Mouse (Mus musculus) heart, adult 2 months (tissue): ENCODE measurements at regions not wholly inside any gene's neighbourhood (a gene's known extent, or its start where the extent isn't known, plus 50 kb on each side); places are given as distances from the start of the nearest gene placed in this dataset.

Source experiments
- DNase-seq, 2 experiments: peaks; one replicate each; pipeline ENCODE4 v3.0.0; 2021
- H3K27ac ChIP-seq: fragments of 200-600 bp; 2 replicates; pipeline ENCODE4 v1.8.1; 2022
- H3K27me3 ChIP-seq: fragments of 200-500 bp; 2 replicates; pipeline ENCODE4 v1.6.1; 2012; ENCODE audit warnings: mild to moderate bottlenecking, low read length, inconsistent platforms, mixed read lengths; ENCODE audit not compliant: control insufficient read depth, insufficient read depth
- H3K36me3 ChIP-seq: fragments of 200-500 bp; 2 replicates; pipeline ENCODE4 v1.6.1; 2012; ENCODE audit warnings: low read length, inconsistent platforms; ENCODE audit not compliant: control insufficient read depth, insufficient read depth
- H3K4me1 ChIP-seq: fragments of 200-500 bp; 2 replicates; pipeline ENCODE4 v1.6.1; 2011; ENCODE audit warnings: low read length; ENCODE audit not compliant: control insufficient read depth, insufficient read depth
- H3K4me3 ChIP-seq: fragments of 200-600 bp; 2 replicates; pipeline ENCODE4 v1.8.1; 2022
- H3K79me2 ChIP-seq: fragments of 200-500 bp; replicated peaks from 2 replicates; pipeline ENCODE4 v1.6.1; 2012; ENCODE audit warnings: mild to moderate bottlenecking, inconsistent platforms, low read length, moderate library complexity, mixed read lengths; ENCODE audit not compliant: control insufficient read depth, insufficient read depth
- H3K9ac ChIP-seq: fragments of 200-500 bp; 2 replicates; pipeline ENCODE4 v1.6.1; 2012; ENCODE audit warnings: low read depth, mild to moderate bottlenecking, control low read depth, inconsistent platforms, low read length, mixed read lengths
- CTCF ChIP-seq: fragments of 200-600 bp; IDR thresholded peaks from 2 replicates; pipeline ENCODE4 v1.8.1; 2022; ENCODE audit warnings: antibody characterized with exemption, mild to moderate bottlenecking, moderate library complexity
- EP300 ChIP-seq: fragments of 200-500 bp; IDR thresholded peaks from 2 replicates; pipeline ENCODE4 v1.6.1; 2011; ENCODE audit warnings: low read depth, low read length, control low read depth; ENCODE audit not compliant: insufficient read depth
- POLR2A ChIP-seq: fragments of 200-500 bp; IDR thresholded peaks from 2 replicates; pipeline ENCODE4 v1.6.1; 2011; ENCODE audit warnings: mild to moderate bottlenecking, low read depth, low read length, control low read depth; ENCODE audit not compliant: insufficient read depth
- whole genome bisulfite sequencing: fragments of 180-500 bp; shearing (Covaris S2); methylation state at CpG from one replicate; pipeline ENCODE4 v1.1.7; 2018; 5-methylcytosine and 5-hydroxymethylcytosine counted together
- intact Hi-C: fragments of 180-260 bp; cut with DNase I; formaldehyde crosslinking; loops from one replicate; pipeline ENCODE4 v1.15.1; 2025

DNA sequence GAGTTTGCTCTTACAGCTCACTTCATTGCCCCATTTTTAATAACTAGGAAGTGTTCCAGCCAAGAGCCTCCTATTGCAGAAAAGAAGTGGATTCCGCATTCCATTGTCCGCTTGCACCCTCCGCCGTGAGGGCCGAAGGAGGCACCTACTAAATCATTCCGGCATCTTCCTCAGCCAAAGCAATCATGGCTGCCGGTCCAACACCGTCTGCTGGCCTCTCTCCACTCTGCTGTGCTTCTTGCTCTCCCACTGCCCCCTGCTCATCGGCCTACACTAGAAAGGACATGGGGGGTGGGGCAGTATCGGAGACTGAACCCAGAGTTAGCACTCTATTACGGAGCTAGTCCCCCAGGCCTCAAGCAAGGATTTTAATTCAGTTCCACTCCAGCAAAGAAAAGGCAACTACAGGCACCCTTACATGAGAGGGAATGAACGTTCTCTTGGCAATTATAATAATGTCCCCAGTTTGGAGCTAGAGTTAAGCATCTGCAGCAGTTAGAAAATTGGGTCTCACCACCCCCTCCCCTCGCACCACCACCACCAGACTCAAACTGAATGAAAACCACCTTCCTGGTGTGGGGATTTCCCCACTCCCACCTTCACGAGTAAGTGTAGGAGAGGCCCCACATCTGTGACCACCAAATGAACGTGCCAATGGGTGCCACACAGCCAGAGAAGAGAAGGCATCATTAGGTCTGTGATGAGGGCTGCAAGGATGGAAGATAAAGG lies 88.3 kb downstream of the Adamts15 start:
- no peaks in the 10 kb centered on the region for H3K79me2 ChIP-seq
- no peak overlapping the region for H3K4me3 ChIP-seq
- no peaks in the 10 kb centered on the region for H3K27me3 ChIP-seq
- no peak for DNase-seq
- intact Hi-C loops, result no loop called here
- H3K27ac ChIP-seq, result no peak overlapping the region
- no peaks in the 10 kb centered on the region for H3K36me3 ChIP-seq
- H3K4me1 ChIP-seq, result 0 out of 2 replicates have a peak, but pooled peaks cover 1% of the 10 kb centered on the region
- WGBS, result 94% methylated on average over 15 of the region's 15 CpGs
- no peak for TF ChIP-seq EP300
- TF ChIP-seq CTCF, result no peak
- TF ChIP-seq POLR2A, result no peak
- H3K9ac ChIP-seq, result no peak overlapping the region

- TF ChIP-seq EP300 (no peak), CTCF (no peak), POLR2A (no peak)
- H3K27ac ChIP-seq, result no peak overlapping the region
These were observed 92.9 kb downstream of the Adamts15 start for GRCm38 (mm10) chr9:30829158-30829870.

DNA sequence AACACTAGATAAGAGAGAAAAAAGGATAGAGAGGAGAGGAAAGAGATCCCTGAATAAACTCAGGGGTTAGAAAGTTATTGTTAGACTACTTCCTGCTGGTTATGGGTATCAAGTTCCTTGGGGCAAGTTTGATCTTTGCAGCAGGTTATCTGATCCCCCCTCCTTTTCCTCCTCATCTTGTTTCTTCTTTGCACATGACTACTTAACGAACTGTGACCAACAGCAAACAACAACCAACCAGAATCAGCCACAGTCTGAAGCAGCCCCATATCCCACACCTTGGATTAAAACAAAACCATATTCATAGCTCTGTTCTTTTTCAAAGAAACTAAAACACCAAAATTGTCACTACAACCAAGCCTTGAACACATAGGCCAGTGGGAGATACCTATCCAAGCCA lies 94.5 kb downstream of the Adamts15 start:
- intact Hi-C loops, result no loop called here
- WGBS, result 48% methylated on average over 1 of the region's 1 CpGs
- H3K36me3 ChIP-seq, result no peaks in the 10 kb centered on the region
- no peak for TF ChIP-seq POLR2A
- TF ChIP-seq CTCF, result no peak
- no peak for TF ChIP-seq EP300
- H3K27ac ChIP-seq, result no peak overlapping the region
- DNase-seq, result no peak
- H3K79me2 ChIP-seq, result no peaks in the 10 kb centered on the region
- peaks cover 3% of the 10 kb centered on the region; the same call in 1 of the 2 replicates for H3K4me1 ChIP-seq
- no peak overlapping the region for H3K9ac ChIP-seq
- no peak overlapping the region for H3K4me3 ChIP-seq
- no peaks in the 10 kb centered on the region for H3K27me3 ChIP-seq

More at GRCm38 (mm10) chr9:30829158-30829870, 92.9 kb downstream of the Adamts15 start:
- 77% methylated on average over 3 of the region's 3 CpGs for WGBS
- no peak overlapping the region for H3K4me3 ChIP-seq
- H3K79me2 ChIP-seq, result no peaks in the 10 kb centered on the region
- H3K9ac ChIP-seq, result no peak overlapping the region
- intact Hi-C loops, result no loop called here
- H3K4me1 ChIP-seq, result peaks cover 3% of the 10 kb centered on the region; the same call in 1 of the 2 replicates
- H3K36me3 ChIP-seq, result no peaks in the 10 kb centered on the region
- DNase-seq, result peak in 1 of 2 experiments; percentile 19
- H3K27me3 ChIP-seq, result no peaks in the 10 kb centered on the region

DNA sequence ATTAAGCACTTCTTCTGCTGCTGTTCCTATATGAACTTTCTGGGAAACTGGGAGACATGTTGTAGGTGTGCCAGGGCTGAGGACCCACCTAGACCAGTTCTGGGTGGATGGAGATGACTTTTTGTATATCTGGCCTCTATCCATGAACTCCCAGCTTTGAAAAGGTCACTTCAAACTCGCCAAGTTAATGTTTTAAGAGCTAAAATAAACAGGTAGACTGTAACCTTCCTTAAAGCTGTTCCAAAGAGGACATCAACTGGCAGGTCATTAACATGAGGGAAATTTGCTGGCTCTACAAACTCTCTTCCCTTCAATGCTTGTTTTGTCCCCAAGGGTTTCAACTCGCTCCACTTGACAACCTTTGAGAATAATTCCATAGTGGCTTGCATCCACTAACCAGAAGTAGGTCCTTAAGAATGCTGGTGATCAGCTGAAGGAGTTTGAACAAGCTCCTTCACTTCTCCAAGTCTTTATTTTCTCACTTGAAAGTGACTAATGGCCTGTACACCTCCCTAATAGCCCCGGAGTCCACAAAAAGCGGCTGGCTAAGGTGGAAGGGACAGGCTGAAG lies 98.1 kb downstream of the Adamts15 start:
- Histone ChIP-seq H3K36me3 (no peaks in the 10 kb centered on the region), H3K9ac (no peak overlapping the region), H3K27ac (no peak overlapping the region), H3K79me2 (no peaks in the 10 kb centered on the region), H3K27me3 (no peaks in the 10 kb centered on the region), H3K4me3 (no peak overlapping the region), H3K4me1 (peaks cover 3% of the 10 kb centered on the region; the same call in 1 of the 2 replicates)
- 71% methylated on average over 4 of the region's 4 CpGs for WGBS
- no peak for TF ChIP-seq CTCF
- no peak for TF ChIP-seq POLR2A
- no peak for TF ChIP-seq EP300
- DNase-seq, result no peak
- intact Hi-C loops, result no loop called here

DNA sequence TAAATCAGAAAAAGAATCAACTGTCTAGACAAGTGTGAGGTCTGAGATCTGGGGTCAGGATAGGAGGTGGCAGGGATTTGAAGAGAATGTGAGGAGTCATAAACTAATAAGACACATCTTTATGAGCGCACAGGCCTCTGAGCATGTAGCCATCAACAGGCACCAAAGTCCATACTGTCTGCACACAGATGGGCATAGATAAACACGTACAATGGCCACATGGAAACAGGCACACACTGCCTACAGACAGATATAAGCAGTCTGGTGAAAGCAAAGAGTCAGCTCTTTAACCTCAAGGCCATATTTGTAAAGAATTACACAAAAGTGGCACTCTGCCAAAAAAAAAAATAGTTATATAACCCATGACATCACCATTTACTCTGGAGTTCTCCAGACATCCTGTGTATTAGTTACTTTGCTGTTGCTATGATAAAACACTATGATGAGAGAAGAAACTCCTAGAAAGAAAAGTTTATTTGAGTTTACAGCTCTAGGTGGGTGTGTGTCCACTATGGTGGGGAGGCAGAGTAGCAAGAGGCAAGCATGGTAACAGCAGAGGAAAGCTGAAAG lies 101.4 kb downstream of the Adamts15 start:
- Histone ChIP-seq H3K36me3 (no peaks in the 10 kb centered on the region), H3K4me1 (peaks cover 1% of the 10 kb centered on the region; the same call in 1 of the 2 replicates), H3K4me3 (no peak overlapping the region), H3K79me2 (no peaks in the 10 kb centered on the region), H3K27ac (no peak overlapping the region), H3K9ac (no peak overlapping the region), H3K27me3 (no peaks in the 10 kb centered on the region)
- intact Hi-C loops, result no loop called here
- 74% methylated on average over 2 of the region's 2 CpGs for WGBS
- no peak for TF ChIP-seq CTCF
- TF ChIP-seq POLR2A, result no peak
- TF ChIP-seq EP300, result no peak
- DNase-seq, result no peak

DNA sequence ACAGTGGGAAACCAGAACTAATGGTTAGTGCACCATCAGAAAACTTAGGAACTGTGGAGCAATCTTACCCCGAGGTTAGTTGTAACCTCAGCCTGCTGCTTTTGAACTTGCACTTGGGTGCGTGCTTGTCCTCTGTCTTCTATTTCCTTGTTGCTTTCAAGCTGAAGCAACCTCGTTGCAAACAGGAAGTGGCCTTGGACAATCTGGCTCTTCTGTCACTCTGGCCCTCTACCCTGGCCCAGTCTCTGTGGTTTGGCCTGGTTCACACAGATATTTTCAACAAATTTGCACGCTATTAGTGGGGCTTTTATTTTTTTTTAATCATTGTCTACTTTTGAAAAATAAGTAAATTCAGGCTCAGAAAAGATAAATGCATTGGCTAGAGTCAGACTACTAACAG lies 109.0 kb downstream of the Adamts15 start:
- Histone ChIP-seq H3K4me3 (no peak overlapping the region), H3K27ac (no peak overlapping the region), H3K4me1 (no peaks in the 10 kb centered on the region), H3K36me3 (no peaks in the 10 kb centered on the region), H3K79me2 (no peaks in the 10 kb centered on the region), H3K27me3 (no peaks in the 10 kb centered on the region), H3K9ac (no peak overlapping the region)
- DNase-seq, result peak in 1 of 2 experiments; percentile 40
- intact Hi-C loops, result no loop called here
- no peak for TF ChIP-seq CTCF
- no peak for TF ChIP-seq POLR2A
- TF ChIP-seq EP300, result no peak
- WGBS, result 46% methylated on average over 4 of the region's 4 CpGs
